Mouse (Mus musculus): Measurements from ENCODE around the gene Dtx2. TPM values are rescaled to one million over a fixed set of nuclear protein-coding genes. Genes with fewer than 3 reads are reported as not detected.

Gene Dtx2
- total RNA-seq, 2 experiments from 2014 or later, result 8.5 to 8.9 TPM

- DNase-seq, result no peak
- intact Hi-C loops (cut with DNase I), result no loop called here
Observed at GRCm38 (mm10) chr5:135970247-135970646, 24.4 kb upstream of the Dtx2 start.

DNA sequence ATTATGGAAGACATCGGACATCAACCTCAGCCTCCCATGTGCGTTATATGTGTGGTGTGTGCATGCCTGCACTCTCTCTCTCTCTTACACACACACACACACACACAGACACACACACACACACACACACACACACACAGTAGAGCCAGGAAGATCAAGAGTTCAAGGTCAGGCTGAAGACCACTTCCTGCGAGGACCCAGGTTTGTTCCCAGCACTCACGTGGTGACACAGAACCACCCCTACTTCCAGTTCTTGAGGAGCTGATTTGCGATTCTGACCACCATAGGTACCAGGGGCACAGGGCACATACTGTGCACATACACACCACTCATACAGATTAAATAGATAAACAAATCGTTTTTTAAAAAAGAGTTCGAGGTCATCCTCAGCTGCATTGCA is 22.7 kb upstream of the Dtx2 start:
- no peak for DNase-seq
- intact Hi-C loops (cut with DNase I), result no loop called here

GRCm38 (mm10) chr5:135974365-135974764 is 20.2 kb upstream of the Dtx2 start, which contains the start of gene Ssc4d:
Ssc4d (minus strand) TSS chr5:135974531.
- intact Hi-C loops (cut with DNase I), result no loop called here

GRCm38 (mm10) chr5:135975893-135976668 is 18.5 kb upstream of the Dtx2 start:
- intact Hi-C loops (cut with DNase I), result no loop called here
- DNase-seq, result no peak

More at GRCm38 (mm10) chr5:135974365-135974764, 20.2 kb upstream of the Dtx2 start, which contains the start of gene Ssc4d:
- no peak for DNase-seq

GRCm38 (mm10) chr5:135979381-135979780 is 15.2 kb upstream of the Dtx2 start:
- DNase-seq, result no peak
- intact Hi-C loops (cut with DNase I), result no loop called here

DNA sequence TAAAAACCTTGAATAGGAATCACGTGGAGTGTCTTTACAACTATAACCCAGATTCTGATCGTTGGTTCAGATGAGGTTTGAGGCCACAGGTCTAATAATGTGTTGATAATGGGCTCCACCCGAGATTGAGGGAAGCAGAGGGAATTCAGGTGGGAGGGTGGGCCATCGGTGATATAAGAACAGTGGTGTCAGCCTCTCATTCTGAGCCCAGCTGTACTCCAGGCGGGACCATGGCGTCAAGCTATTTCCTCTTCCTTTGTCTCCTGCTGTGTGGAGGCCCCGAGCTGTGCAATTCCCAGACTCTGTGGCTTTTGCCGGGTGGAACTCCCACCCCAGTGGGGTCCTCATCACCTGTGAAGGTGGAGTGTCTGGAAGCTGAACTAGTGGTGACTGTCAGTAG is 14.7 kb upstream of the Dtx2 start, which contains the start of gene Zp3:
Zp3 (plus strand) TSS at position 196 of the 400 bp plus-strand sequence.
- DNase-seq, result no peak
- intact Hi-C loops (cut with DNase I), result loop anchor here (5.0 kb wide), 3 partner anchors 47 to 78 kb away; no protein-coding TSS in a partner anchor

- intact Hi-C loops (cut with DNase I), result loop anchor here (2.0 to 5.0 kb wide), 5 partner anchors 14 to 80 kb away; no protein-coding TSS in a partner anchor
- DNase-seq, result peak; percentile 77 to 82
Observed at GRCm38 (mm10) chr5:135982398-135982797, 12.2 kb upstream of the Dtx2 start.

DNA sequence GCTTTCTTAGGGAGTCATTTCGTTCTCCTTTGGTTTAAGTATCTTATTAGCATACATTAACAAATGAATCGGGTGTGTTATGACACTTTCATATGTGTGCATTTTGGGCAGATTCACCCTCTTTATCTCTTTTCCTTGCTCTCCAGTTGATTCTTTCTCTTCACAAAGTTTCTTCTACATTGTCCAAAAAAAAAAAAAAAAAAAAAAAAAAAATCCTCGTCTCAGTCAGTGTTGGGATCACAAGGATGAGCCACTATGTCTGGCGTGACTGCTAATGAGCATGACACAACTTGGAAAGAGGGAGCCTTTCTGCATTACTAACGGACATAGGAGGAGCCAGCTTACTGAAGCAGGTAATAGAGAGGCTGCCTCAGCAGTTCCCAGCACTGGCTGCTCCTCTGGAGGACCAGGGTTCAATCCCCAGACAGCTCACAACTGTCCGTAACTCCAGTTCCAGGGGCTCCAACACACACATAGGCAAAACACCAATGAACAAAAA is 10.0 kb upstream of the Dtx2 start:
- intact Hi-C loops (cut with DNase I), result loop anchor here (5.0 kb wide), 3 partner anchors 43 to 82 kb away; no protein-coding TSS in a partner anchor
- DNase-seq, result no peak

- intact Hi-C loops (cut with DNase I), result no loop called here
- DNase-seq, result peak in 1 of 2 experiments; percentile 29
Observed at GRCm38 (mm10) chr5:135987248-135987647, 7.4 kb upstream of the Dtx2 start.

GRCm38 (mm10) chr5:135990601-135991000 is 4.0 kb upstream of the Dtx2 start:
- intact Hi-C loops (cut with DNase I), result no loop called here
- DNase-seq, result no peak

DNA sequence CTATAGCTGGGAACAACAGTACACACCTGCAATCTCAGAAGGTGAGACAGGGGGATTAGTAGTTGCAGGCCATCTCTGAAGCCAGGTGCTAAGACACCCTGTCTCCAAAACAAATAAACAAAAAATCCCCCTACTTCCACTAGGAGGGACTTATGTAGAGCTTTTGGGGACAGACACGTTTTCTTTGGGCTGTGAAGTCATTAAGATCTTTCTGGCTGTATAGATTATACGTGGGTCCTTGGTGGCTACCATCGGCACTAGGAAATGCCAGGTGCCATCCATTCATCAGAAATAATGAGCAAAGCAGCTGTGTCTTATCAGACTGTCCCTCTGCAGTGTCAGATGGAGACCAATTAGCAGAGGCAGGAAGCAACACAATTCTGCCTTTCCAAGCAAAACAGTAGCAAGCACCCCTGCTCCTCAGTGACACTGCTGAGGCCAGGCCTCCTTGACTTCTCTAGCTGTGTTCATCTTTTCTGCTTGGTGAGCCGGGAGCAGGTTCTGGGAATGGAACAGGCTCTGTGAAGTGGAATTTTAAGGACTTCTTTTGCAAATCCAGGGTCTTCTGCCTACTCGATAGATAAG is 1.1 kb upstream of the Dtx2 start:
- intact Hi-C loops (cut with DNase I), result no loop called here
- DNase-seq, result no peak

- intact Hi-C loops (cut with DNase I), result no loop called here
- DNase-seq, result no peak
Observed at GRCm38 (mm10) chr5:135994335-135994724, 270 bp upstream of the Dtx2 start.

DNA sequence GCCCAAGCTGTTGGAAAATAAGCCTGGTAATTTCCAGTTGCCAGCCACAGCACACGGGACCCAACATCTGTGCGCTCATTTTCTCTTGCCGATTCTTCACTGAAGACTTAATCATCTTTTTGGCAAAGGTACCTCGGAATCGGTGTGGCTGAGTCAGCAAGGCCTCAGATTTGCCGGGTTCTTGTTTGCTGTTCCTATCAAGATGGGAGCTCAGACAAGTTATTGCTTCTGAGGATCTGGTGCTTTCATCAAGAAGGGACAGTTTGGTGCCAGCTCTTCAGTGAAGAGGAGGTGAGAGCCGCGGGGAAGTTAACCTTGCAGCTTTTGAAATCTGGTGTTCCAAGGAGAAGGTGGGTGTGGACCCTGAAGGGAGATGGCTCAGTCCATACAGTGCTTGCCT is 1.6 kb downstream of the Dtx2 start:
- no peak for DNase-seq
- intact Hi-C loops (cut with DNase I), result loop anchor here (2.0 kb wide), 1 partner anchor 13 kb away; no protein-coding TSS in a partner anchor

GRCm38 (mm10) chr5:136001222-136001621 is 6.6 kb downstream of the Dtx2 start:
- intact Hi-C loops (cut with DNase I), result no loop called here
- no peak for DNase-seq

- intact Hi-C loops (cut with DNase I), result no loop called here
- DNase-seq, result no peak
Observed at GRCm38 (mm10) chr5:136002325-136002724, 7.7 kb downstream of the Dtx2 start.

DNA sequence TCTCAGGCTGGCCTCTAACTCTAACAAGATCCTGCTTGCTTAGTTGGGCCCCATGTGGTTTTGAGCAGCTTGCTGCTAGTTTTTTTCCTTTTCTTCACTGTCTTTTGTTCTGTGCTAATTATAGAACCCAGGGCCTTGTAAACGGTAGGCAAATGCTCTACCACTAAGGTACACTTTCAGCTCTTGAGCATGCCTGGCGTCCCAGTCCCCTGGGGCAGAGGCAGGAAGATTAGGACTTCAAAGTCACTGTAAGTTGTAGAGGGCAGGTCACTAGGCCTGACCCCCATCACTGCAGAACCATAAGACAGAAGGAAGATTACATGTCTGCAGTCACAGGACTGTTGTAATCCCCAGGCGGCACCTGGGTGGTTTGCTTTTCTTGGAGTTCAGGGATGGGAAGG is 8.2 kb downstream of the Dtx2 start:
- intact Hi-C loops (cut with DNase I), result no loop called here

GRCm38 (mm10) chr5:136004537-136004936 is 9.9 kb downstream of the Dtx2 start:
- no peak for DNase-seq
- intact Hi-C loops (cut with DNase I), result no loop called here

More for the DNA sequence above, 8.2 kb downstream of the Dtx2 start:
- no peak for DNase-seq

DNA sequence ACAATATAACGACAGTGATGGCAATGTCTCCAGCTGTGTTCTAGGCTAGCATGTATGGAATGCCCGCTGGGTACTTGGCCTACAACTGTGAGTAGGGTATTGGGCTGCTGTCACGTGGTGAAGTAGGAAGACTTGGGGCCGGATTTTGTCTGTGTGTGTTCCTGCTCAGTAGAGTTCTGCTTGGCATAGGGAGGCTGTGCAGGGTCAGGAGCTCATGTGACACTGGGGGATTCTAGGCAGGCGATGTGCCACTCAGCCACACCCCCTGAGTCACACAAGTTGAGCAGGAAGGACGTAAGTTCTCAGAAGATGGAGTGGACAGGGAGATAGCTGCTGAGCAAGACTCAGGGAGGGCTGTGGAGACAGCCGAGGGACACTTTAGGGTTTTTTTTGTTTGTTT is 13.1 kb downstream of the Dtx2 start:
- intact Hi-C loops (cut with DNase I), result no loop called here
- no peak for DNase-seq

GRCm38 (mm10) chr5:136014877-136015276 is 20.3 kb downstream of the Dtx2 start:
- peak; percentile 25 to 46 for DNase-seq
- intact Hi-C loops (cut with DNase I), result no loop called here

DNA sequence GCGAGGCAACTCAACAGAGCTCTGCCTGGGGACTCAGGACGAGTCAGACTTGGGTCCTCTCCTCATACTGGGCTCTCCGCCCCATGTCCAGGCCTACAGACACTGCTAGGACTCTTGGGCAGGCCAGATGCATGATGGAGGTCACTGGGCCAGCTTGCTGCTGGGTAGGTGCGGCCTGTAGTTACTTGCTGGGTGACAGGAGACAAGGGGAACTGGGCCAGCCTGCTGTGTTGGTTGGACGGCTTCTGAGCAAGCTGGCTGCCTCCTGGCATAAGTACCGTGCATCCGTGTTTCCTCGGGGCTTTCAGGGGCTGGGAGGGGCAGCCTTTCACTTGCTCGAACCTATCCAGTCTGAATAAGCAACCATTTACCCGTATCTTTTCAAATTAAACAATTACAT is 21.0 kb downstream of the Dtx2 start:
- intact Hi-C loops (cut with DNase I), result no loop called here
- DNase-seq, result peak in 1 of 2 experiments; percentile 15

Data from heart, postnatal 14 days (tissue).